Mouse (Mus musculus) embryonic facial prominence, embryonic 13.5 days (tissue): ENCODE results near the gene Kcnd3. TPM values are rescaled to one million over a fixed set of nuclear protein-coding genes. Genes with fewer than 3 reads are reported as not detected.

ENCODE experiments used
- ATAC-seq: fragments of 200-750 bp; cut with Nextera tagmentation; 2 replicates; pipeline ENCODE4 v1.8.0; 2017; ENCODE audit warnings: low read depth; ENCODE audit not compliant: insufficient number of reproducible peaks, insufficient read depth, low FRiP score, low TSS enrichment
- H3K27ac ChIP-seq: fragments of 300-500 bp; sonication (generic); 2 replicates; pipeline ENCODE4 v1.5.1; 2015; ENCODE audit warnings: moderate library complexity, mild to moderate bottlenecking, inconsistent platforms
- H3K27me3 ChIP-seq: fragments of 300-500 bp; sonication (generic); 2 replicates; pipeline ENCODE4 v1.6.1; 2015; ENCODE audit warnings: mild to moderate bottlenecking, inconsistent platforms
- H3K36me3 ChIP-seq: fragments of 300-500 bp; sonication (generic); 2 replicates; pipeline ENCODE4 v1.6.1; 2015; ENCODE audit warnings: mild to moderate bottlenecking, inconsistent platforms
- H3K4me1 ChIP-seq: fragments of 300-500 bp; sonication (generic); 2 replicates; pipeline ENCODE4 v1.6.1; 2015; ENCODE audit warnings: inconsistent platforms
- H3K4me2 ChIP-seq: fragments of 300-500 bp; sonication (generic); 2 replicates; pipeline ENCODE4 v1.6.1; 2015; ENCODE audit warnings: moderate library complexity, mild to moderate bottlenecking, inconsistent platforms
- H3K4me3 ChIP-seq: fragments of 300-500 bp; sonication (generic); 2 replicates; pipeline ENCODE4 v1.5.1; 2015; ENCODE audit warnings: mild to moderate bottlenecking, inconsistent platforms
- H3K9ac ChIP-seq: fragments of 300-500 bp; sonication (generic); 2 replicates; pipeline ENCODE4 v1.6.1; 2015; ENCODE audit warnings: mild to moderate bottlenecking, inconsistent platforms
- H3K9me3 ChIP-seq: fragments of 300-500 bp; sonication (generic); 2 replicates; pipeline ENCODE4 v1.6.1; 2016; ENCODE audit warnings: inconsistent platforms
- WGBS: fragments of 180-500 bp; shearing (Covaris S2); methylation state at CpG from one replicate; pipeline ENCODE4 v1.1.7; 2015; ENCODE audit warnings: mixed read lengths; 5-methylcytosine and 5-hydroxymethylcytosine counted together
- polyA plus RNA-seq: library from polyadenylated mRNA; unstranded; fragments of >200 nt; fragmentation: Nextera tagmentation; extraction: Ambion mirVana; gene quantifications from 2 replicates; pipeline ENCODE4 v1.2.1, GENCODE M21; 2015

The Kcnd3 gene
- polyA plus RNA-seq, 1 experiment from 2014 or later = 0.44 TPM

GRCm38 (mm10) chr3:105718746-105719145 lies 266.6 kb downstream of the Kcnd3 start:
- WGBS = 39% methylated on average over 4 of the region's 4 CpGs
- Histone ChIP-seq H3K9me3 (no peaks in the 10 kb centered on the region), H3K27me3 (no peaks in the 10 kb centered on the region), H3K4me2 (no peak overlapping the region), H3K36me3 (no peaks in the 10 kb centered on the region), H3K9ac (no peak overlapping the region), H3K4me3 (no peak overlapping the region), H3K27ac (no peak overlapping the region), H3K4me1 (peaks cover 25% of the 10 kb centered on the region)
- no peak for ATAC-seq

- WGBS = 56% methylated on average over 4 of the region's 4 CpGs
- ATAC-seq = no peak
- Histone ChIP-seq H3K36me3 (no peaks in the 10 kb centered on the region), H3K27ac (no peak overlapping the region), H3K4me3 (no peak overlapping the region), H3K4me1 (peaks cover 16% of the 10 kb centered on the region; the same call in 1 of the 2 replicates), H3K4me2 (no peak overlapping the region), H3K27me3 (no peaks in the 10 kb centered on the region), H3K9ac (no peak overlapping the region), H3K9me3 (no peaks in the 10 kb centered on the region)
Measured at GRCm38 (mm10) chr3:105719979-105720378, 267.8 kb downstream of the Kcnd3 start.

- H3K9me3 ChIP-seq = no peaks in the 10 kb centered on the region
- no peak for ATAC-seq
- H3K4me3 ChIP-seq = no peak overlapping the region
- no peaks in the 10 kb centered on the region for H3K36me3 ChIP-seq
- no peak overlapping the region for H3K9ac ChIP-seq
- no peak overlapping the region for H3K4me2 ChIP-seq
- no peaks in the 10 kb centered on the region for H3K27me3 ChIP-seq
- H3K4me1 ChIP-seq = peaks cover 16% of the 10 kb centered on the region; the same call in 1 of the 2 replicates
- no peak overlapping the region for H3K27ac ChIP-seq
- 74% methylated on average over 4 of the region's 4 CpGs for WGBS
Measured at GRCm38 (mm10) chr3:105720514-105720913, 268.4 kb downstream of the Kcnd3 start.

- Histone ChIP-seq H3K4me1 (peaks cover 16% of the 10 kb centered on the region; the same call in 1 of the 2 replicates), H3K4me3 (no peak overlapping the region), H3K4me2 (no peak overlapping the region), H3K27ac (no peak overlapping the region), H3K36me3 (no peaks in the 10 kb centered on the region), H3K9ac (no peak overlapping the region), H3K27me3 (no peaks in the 10 kb centered on the region), H3K9me3 (no peaks in the 10 kb centered on the region)
- 71% methylated on average over 2 of the region's 2 CpGs for WGBS
- no peak for ATAC-seq
Measured at GRCm38 (mm10) chr3:105721681-105722201, 269.6 kb downstream of the Kcnd3 start.

- Histone ChIP-seq H3K4me2 (no peak overlapping the region), H3K36me3 (peaks cover 1% of the 10 kb centered on the region; the same call in 1 of the 2 replicates), H3K4me1 (peaks cover 16% of the 10 kb centered on the region; the same call in 1 of the 2 replicates), H3K9ac (no peak overlapping the region), H3K9me3 (no peaks in the 10 kb centered on the region), H3K27me3 (no peaks in the 10 kb centered on the region), H3K27ac (no peak overlapping the region), H3K4me3 (no peak overlapping the region)
- ATAC-seq = no peak
- 90% methylated on average over 3 of the region's 3 CpGs for WGBS
Measured at GRCm38 (mm10) chr3:105722510-105722909, 270.4 kb downstream of the Kcnd3 start.

Other genes starting within 250 kb of the Kcnd3 start
- 39.4 and 40.3 TPM in 2 replicates for gene Ddx20, start 235.2 kb downstream of the Kcnd3 start, polyA plus RNA-seq